Mouse (Mus musculus): Measurements from ENCODE around the gene Grhpr. TPM values are rescaled to one million over a fixed set of nuclear protein-coding genes. Genes with fewer than 3 reads are reported as not detected.
"Not testable (repeated sequence)": the region's sequence is repeated elsewhere in the genome, so short reads cannot be mapped to it uniquely, and the experiment has no call there.

Grhpr gene
- polyA plus RNA-seq, 1 experiment, result 99.0 TPM

GRCm38 (mm10) chr4:45034693-45035628 is 53.8 kb downstream of the Grhpr start:
- Histone ChIP-seq H3K36me3 (replicated peaks; ENCODE audit: low read length) (peaks cover 44% of the 10 kb centered on the region), H3K4me3 (replicated peaks) (no peak overlapping the region), H3K9me3 (no peaks in the 10 kb centered on the region), H3K4me1 (peaks cover 70% of the 10 kb centered on the region), H3K27me3 (replicated peaks) (peaks cover 3% of the 10 kb centered on the region)
- TF ChIP-seq FLI1 (IDR thresholded peaks at IDR 0.05; ENCODE audit: low read length) (no peak), GATA1 (IDR thresholded peaks at IDR 0.05; ENCODE audit: borderline replicate concordance, low read length) (no peak)

DNA sequence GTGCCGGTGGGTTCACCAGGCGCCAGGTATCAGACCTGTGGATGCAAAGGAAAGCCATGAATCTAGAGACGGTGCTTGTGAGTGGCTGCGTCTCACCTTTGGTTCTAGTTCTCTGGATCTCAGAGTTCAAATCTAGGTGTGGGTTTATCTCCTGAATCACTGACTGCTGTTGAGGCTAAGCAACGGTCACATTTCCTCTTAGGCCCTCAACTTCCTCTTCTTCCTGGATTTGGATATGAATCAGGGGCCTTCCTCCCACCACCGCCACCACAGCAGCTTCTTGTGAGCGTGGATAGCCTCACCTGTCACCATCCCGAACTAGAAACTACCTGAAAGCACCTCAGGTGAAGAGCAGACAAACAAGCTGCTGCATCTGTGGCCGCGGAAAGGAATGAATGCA is 54.9 kb downstream of the Grhpr start:
- TF ChIP-seq GATA1 (IDR thresholded peaks at IDR 0.05; ENCODE audit: borderline replicate concordance, low read length) (no peak), FLI1 (IDR thresholded peaks at IDR 0.05; ENCODE audit: low read length) (no peak)
- peaks cover 62% of the 10 kb centered on the region for H3K4me1 ChIP-seq
- peaks cover 33% of the 10 kb centered on the region for H3K36me3 ChIP-seq (replicated peaks; ENCODE audit: low read length)
- H3K9me3 ChIP-seq, result no peaks in the 10 kb centered on the region
- peaks cover 3% of the 10 kb centered on the region for H3K27me3 ChIP-seq (replicated peaks)
- no peak overlapping the region for H3K4me3 ChIP-seq (replicated peaks)

- peaks cover 27% of the 10 kb centered on the region for H3K36me3 ChIP-seq (replicated peaks; ENCODE audit: low read length)
- peaks cover 57% of the 10 kb centered on the region for H3K4me1 ChIP-seq
- peaks cover 3% of the 10 kb centered on the region for H3K27me3 ChIP-seq (replicated peaks)
- no peaks in the 10 kb centered on the region for H3K9me3 ChIP-seq
- no peak for TF ChIP-seq FLI1 (IDR thresholded peaks at IDR 0.05; ENCODE audit: low read length)
- no peak for TF ChIP-seq GATA1 (IDR thresholded peaks at IDR 0.05; ENCODE audit: borderline replicate concordance, low read length)
- H3K4me3 ChIP-seq (replicated peaks), result no peak overlapping the region
Observed at GRCm38 (mm10) chr4:45036571-45036970, 55.4 kb downstream of the Grhpr start.

- TF ChIP-seq FLI1 (IDR thresholded peaks at IDR 0.05; ENCODE audit: low read length) (no peak), GATA1 (IDR thresholded peaks at IDR 0.05; ENCODE audit: borderline replicate concordance, low read length) (no peak)
- H3K9me3 ChIP-seq, result no peaks in the 10 kb centered on the region
- H3K4me3 ChIP-seq (replicated peaks), result peak overlapping the region; percentile 35
- peaks cover 18% of the 10 kb centered on the region for H3K36me3 ChIP-seq (replicated peaks; ENCODE audit: low read length)
- peaks cover 45% of the 10 kb centered on the region for H3K4me1 ChIP-seq
- peaks cover 8% of the 10 kb centered on the region for H3K27me3 ChIP-seq (replicated peaks)
Observed at GRCm38 (mm10) chr4:45037455-45038410, 56.5 kb downstream of the Grhpr start.

DNA sequence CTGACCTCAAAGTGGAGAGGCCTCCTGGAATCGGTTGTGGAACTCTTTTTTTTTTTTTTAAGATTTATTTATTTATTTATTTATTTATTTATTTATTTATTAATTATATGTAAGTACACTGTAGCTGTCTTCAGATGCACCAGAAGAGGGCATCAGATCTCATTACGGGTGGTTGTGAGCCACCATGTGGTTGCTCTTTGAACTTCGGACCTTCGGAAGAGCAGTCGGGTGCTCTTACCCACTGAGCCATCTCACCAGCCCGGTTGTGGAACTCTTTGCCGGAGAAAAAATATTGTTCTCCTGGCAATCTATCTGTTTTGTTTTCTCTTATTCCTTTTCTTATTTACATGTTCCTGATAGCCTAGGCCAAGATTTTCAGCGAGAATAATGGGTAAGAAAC is 57.7 kb downstream of the Grhpr start:
- not testable (repeated sequence) for H3K4me3 ChIP-seq (replicated peaks); H3K9me3 ChIP-seq; H3K36me3 ChIP-seq (replicated peaks; ENCODE audit: low read length)
- peaks cover 33% of the 10 kb centered on the region for H3K4me1 ChIP-seq
- H3K27me3 ChIP-seq (replicated peaks), result peaks cover 11% of the 10 kb centered on the region

- not testable (repeated sequence) for H3K4me3 ChIP-seq (replicated peaks); H3K36me3 ChIP-seq (replicated peaks; ENCODE audit: low read length); H3K9me3 ChIP-seq
- Histone ChIP-seq H3K4me1 (peaks cover 32% of the 10 kb centered on the region), H3K27me3 (replicated peaks) (peaks cover 13% of the 10 kb centered on the region)
Observed at GRCm38 (mm10) chr4:45039546-45039945, 58.4 kb downstream of the Grhpr start.

Other genes starting within 250 kb of the Grhpr start
- 13.7 and 23.0 TPM in 2 replicates for gene Zcchc7, start 225.5 kb upstream of the Grhpr start, polyA plus RNA-seq (2012; ENCODE audit: insufficient read depth, low replicate concordance)
- gene Zbtb5, start 31.0 kb downstream of the Grhpr start, polyA plus RNA-seq (2012; ENCODE audit: insufficient read depth, low replicate concordance), result 0.89 TPM in 1 of 2 replicates, not detected in the other
- 2.7 TPM in 1 of 2 replicates, not detected in the other for gene Polr1e, start 37.2 kb downstream of the Grhpr start, polyA plus RNA-seq (2012; ENCODE audit: insufficient read depth, low replicate concordance)
- 0.29 and 1.4 TPM in 2 replicates for gene Fbxo10, start 103.2 kb downstream of the Grhpr start, polyA plus RNA-seq (2012; ENCODE audit: insufficient read depth, low replicate concordance)
- 18.7 and 112 TPM in 2 replicates for gene Tomm5, start 126.7 kb downstream of the Grhpr start, polyA plus RNA-seq (2012; ENCODE audit: insufficient read depth, low replicate concordance)
- gene Frmpd1, start 203.5 kb downstream of the Grhpr start, polyA plus RNA-seq (2012; ENCODE audit: insufficient read depth, low replicate concordance), result 0.08 TPM in 1 of 2 replicates, not detected in the other

Measured in megakaryocyte, embryonic 14.5 days (primary cell).